Mouse (Mus musculus): ENCODE results near the gene Gosr2. TPM values are rescaled to one million over a fixed set of nuclear protein-coding genes. Genes with fewer than 3 reads are reported as not detected.
A peak's percentile ranks its signal among the peaks of the same experiment; 100 is the strongest.

Gene Gosr2
- polyA plus RNA-seq, 1 experiment from 2014 or later: 85.0 TPM

DNA sequence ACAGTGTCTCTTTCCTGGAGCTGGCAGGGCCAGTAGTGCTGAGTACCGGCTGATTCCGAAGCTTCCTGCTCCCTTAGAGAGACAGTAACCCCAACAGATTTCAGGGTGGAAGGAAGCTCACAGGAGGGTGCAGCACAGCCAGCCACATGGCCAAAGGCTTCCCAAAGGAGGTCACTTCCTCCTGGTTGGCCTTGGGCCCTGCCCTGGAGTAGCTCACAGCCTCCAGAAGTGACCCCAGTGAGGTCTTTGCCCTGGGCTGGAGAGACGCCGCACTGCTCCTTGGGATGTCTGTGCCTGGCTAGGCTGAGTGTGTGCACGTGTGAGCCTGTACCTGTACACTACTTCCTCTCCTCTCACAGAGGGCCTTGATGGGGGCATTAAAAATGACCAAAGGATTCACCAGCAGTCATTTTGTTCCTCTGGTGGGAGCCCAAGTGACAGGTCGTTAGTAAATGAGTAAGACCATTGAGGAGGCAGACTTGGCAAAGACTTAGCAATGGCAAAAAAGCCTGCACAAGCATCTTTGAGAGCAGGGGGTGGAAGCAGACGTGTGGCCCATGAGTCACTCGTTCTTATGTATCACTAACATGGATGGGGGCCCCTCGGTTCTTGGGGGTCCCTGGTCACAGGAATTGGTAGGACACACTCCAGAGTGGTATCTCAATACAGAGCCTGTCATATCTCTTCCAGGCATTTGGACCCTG lies 31.7 kb upstream of the Gosr2 start:
- Histone ChIP-seq H3K36me3 (ENCODE audit: insufficient read depth) (no peaks in the 10 kb centered on the region), H3K4me3 (ENCODE audit: low read depth, low read length) (no peak overlapping the region), H3K9ac (no peak overlapping the region), H3K4me2 (no peak overlapping the region), H3K4me1 (ENCODE audit: insufficient read depth) (0 out of 2 replicates have a peak, but pooled peaks cover 4% of the 10 kb centered on the region), H3K27me3 (ENCODE audit: insufficient read depth, low read length) (no peaks in the 10 kb centered on the region), H3K27ac (ENCODE audit: low read depth) (no peak overlapping the region), H3K9me3 (ENCODE audit: low read depth, low read length) (no peaks in the 10 kb centered on the region)
- no peak for ATAC-seq (ENCODE audit: insufficient read depth)
- WGBS: 65% methylated on average over 9 of the region's 9 CpGs
- DNase-seq: no peak
- TF ChIP-seq CTCF (IDR thresholded peaks at IDR 0.05; ENCODE audit: low read depth): no peak

DNA sequence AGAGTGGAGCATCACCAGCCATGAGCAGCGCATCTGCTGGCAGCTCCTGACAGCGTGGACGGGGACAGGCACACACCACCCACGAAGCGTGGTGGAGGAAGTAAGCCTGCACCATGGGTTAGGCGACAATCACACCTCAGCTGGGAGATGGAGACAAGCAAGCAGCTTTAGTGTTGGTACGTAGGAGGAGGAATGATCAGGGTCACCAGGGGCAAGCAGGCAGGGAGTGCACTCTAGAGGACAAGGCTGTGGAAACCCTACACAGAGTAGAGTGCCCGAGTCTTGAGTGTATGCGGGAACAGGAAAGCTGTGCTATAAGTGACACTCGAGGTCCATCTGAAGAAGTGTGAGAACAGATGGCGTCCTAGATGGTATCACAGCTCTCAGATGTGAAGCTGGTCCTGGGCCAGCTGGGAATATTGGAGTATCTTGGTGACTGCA lies 26.7 kb upstream of the Gosr2 start:
- DNase-seq (no peak), ATAC-seq (ENCODE audit: insufficient read depth) (no peak)
- WGBS: 49% methylated on average over 11 of the region's 11 CpGs
- Histone ChIP-seq H3K4me1 (ENCODE audit: insufficient read depth) (no peaks in the 10 kb centered on the region), H3K36me3 (ENCODE audit: insufficient read depth) (no peaks in the 10 kb centered on the region), H3K9me3 (ENCODE audit: low read depth, low read length) (no peaks in the 10 kb centered on the region), H3K27ac (ENCODE audit: low read depth) (no peak overlapping the region), H3K9ac (no peak overlapping the region), H3K4me2 (no peak overlapping the region), H3K27me3 (ENCODE audit: insufficient read depth, low read length) (no peaks in the 10 kb centered on the region), H3K4me3 (ENCODE audit: low read depth, low read length) (no peak overlapping the region)
- TF ChIP-seq CTCF (IDR thresholded peaks at IDR 0.05; ENCODE audit: low read depth): no peak

DNA sequence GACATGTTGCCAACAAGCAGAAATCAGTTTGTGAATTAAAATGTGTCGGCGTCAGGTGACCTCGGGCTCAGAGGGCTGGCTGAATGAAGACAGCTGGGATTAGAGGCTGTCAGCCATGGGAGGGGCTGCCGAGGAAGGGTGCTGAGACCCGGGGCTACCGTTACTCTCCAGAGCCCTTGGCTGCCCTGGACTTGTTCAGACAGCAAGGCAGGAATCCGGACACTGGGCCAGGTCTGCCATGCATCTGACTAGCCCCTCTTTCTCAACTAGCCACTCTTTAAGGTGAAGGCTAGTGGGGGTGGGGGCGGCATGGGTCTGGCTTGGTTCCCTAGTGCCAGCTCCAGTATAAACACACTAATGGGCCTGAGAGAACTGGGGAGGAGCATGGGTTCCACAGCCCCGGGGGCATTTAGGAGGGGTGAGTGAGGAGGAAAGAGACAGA lies 24.4 kb upstream of the Gosr2 start:
- H3K27ac ChIP-seq (ENCODE audit: low read depth): no peak overlapping the region
- DNase-seq (peak; percentile 71), ATAC-seq (ENCODE audit: insufficient read depth) (peak; percentile 88)
- TF ChIP-seq CTCF (IDR thresholded peaks at IDR 0.05; ENCODE audit: low read depth): no peak
- H3K4me2 ChIP-seq: peak overlapping the region; percentile 52
- H3K4me3 ChIP-seq (ENCODE audit: low read depth, low read length): peak overlapping the region; percentile 18; the same call in 1 of the 2 replicates
- 7% methylated on average over 9 of the region's 9 CpGs for WGBS
- no peak overlapping the region for H3K9ac ChIP-seq
- H3K36me3 ChIP-seq (ENCODE audit: insufficient read depth): no peaks in the 10 kb centered on the region
- no peaks in the 10 kb centered on the region for H3K4me1 ChIP-seq (ENCODE audit: insufficient read depth)
- H3K27me3 ChIP-seq (ENCODE audit: insufficient read depth, low read length): no peaks in the 10 kb centered on the region
- no peaks in the 10 kb centered on the region for H3K9me3 ChIP-seq (ENCODE audit: low read depth, low read length)

DNA sequence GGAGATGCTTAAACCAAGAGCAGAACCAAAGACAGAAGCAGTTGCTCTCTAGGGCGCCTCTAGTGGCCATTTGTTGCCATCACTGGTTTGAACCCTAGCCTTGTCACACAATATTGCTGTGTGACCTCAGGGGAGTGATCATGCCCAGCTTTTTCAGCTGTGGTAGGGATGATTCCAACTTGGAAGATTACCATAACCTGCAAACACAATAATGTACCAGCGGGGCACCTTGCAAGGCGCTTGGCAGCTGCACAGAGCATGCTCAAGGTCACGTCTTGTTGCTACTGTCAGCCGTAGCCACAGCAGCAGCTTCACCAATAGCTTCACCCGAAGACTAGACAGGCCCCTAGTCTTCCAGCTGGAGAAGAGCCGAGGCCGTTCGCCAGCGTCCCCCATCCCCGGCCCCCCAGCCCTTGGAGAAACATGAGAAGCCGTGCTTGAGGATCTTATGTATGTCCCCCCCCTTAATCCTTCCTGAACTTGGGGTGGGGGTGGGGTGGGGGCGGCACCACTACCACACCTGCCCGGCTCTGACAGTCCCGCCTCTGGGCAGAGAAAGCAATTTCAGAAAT lies 23.9 kb upstream of the Gosr2 start:
- Histone ChIP-seq H3K4me1 (ENCODE audit: insufficient read depth) (no peaks in the 10 kb centered on the region), H3K36me3 (ENCODE audit: insufficient read depth) (no peaks in the 10 kb centered on the region), H3K9me3 (ENCODE audit: low read depth, low read length) (no peaks in the 10 kb centered on the region), H3K4me3 (ENCODE audit: low read depth, low read length) (peak overlapping the region; percentile 18; the same call in 1 of the 2 replicates), H3K4me2 (peak overlapping the region; percentile 52), H3K9ac (no peak overlapping the region), H3K27me3 (ENCODE audit: insufficient read depth, low read length) (no peaks in the 10 kb centered on the region), H3K27ac (ENCODE audit: low read depth) (no peak overlapping the region)
- 12% methylated on average over 15 of the region's 15 CpGs for WGBS
- ATAC-seq (ENCODE audit: insufficient read depth) (peak; percentile 83), DNase-seq (peak; percentile 63)
- TF ChIP-seq CTCF (IDR thresholded peaks at IDR 0.05; ENCODE audit: low read depth): peak; percentile 72

DNA sequence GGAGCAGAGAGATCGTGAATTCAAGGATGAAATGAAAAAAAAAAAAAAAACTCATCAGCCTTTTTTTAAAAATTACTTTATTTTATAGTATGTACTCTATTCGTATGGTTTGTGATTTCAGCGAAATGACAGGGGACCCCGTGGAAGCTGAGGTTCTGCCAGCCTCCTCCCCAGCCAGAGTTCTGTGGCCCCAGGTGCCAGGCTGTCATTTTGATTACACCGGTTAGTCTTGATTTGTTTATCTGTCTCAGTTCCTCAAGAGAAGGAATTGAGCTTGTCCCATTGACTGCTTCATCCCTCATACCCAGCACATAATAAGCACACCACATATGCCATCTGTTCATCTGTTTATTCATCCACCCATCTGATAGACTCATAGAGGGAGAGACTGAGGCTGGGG lies 21.7 kb upstream of the Gosr2 start:
- no peak for TF ChIP-seq CTCF (IDR thresholded peaks at IDR 0.05; ENCODE audit: low read depth)
- ATAC-seq (ENCODE audit: insufficient read depth) (no peak), DNase-seq (no peak)
- H3K9me3 ChIP-seq (ENCODE audit: low read depth, low read length): no peaks in the 10 kb centered on the region
- H3K4me3 ChIP-seq (ENCODE audit: low read depth, low read length): no peak overlapping the region
- no peak overlapping the region for H3K9ac ChIP-seq
- no peak overlapping the region for H3K27ac ChIP-seq (ENCODE audit: low read depth)
- 67% methylated on average over 5 of the region's 5 CpGs for WGBS
- H3K36me3 ChIP-seq (ENCODE audit: insufficient read depth): no peaks in the 10 kb centered on the region
- H3K4me2 ChIP-seq: no peak overlapping the region
- H3K27me3 ChIP-seq (ENCODE audit: insufficient read depth, low read length): no peaks in the 10 kb centered on the region
- no peaks in the 10 kb centered on the region for H3K4me1 ChIP-seq (ENCODE audit: insufficient read depth)

DNA sequence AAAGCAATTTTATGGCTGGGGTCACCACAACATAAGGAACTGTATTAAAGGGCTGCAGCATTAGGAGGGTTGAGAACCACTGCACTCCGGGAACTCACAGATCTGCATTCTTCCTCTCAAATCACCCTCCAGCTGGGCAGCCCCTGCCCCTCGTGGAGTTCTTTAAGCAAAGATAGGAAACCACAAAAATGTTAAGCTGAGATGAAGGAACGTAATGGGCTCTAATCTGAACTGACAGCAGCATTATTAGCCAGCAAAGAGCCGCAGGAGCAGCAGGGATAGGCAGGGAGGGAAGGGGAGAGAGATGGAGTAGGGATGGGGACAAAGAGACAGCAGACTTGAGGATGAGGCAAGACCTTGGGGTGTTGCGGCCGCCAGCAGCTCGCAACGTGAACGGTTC lies 19.3 kb upstream of the Gosr2 start:
- H3K9me3 ChIP-seq (ENCODE audit: low read depth, low read length): no peaks in the 10 kb centered on the region
- no peak overlapping the region for H3K4me3 ChIP-seq (ENCODE audit: low read depth, low read length)
- DNase-seq (no peak), ATAC-seq (ENCODE audit: insufficient read depth) (no peak)
- H3K4me2 ChIP-seq: no peak overlapping the region
- no peaks in the 10 kb centered on the region for H3K27me3 ChIP-seq (ENCODE audit: insufficient read depth, low read length)
- H3K4me1 ChIP-seq (ENCODE audit: insufficient read depth): no peaks in the 10 kb centered on the region
- H3K36me3 ChIP-seq (ENCODE audit: insufficient read depth): no peaks in the 10 kb centered on the region
- TF ChIP-seq CTCF (IDR thresholded peaks at IDR 0.05; ENCODE audit: low read depth): no peak
- H3K27ac ChIP-seq (ENCODE audit: low read depth): no peak overlapping the region
- WGBS: 46% methylated on average over 9 of the region's 9 CpGs
- H3K9ac ChIP-seq: no peak overlapping the region

DNA sequence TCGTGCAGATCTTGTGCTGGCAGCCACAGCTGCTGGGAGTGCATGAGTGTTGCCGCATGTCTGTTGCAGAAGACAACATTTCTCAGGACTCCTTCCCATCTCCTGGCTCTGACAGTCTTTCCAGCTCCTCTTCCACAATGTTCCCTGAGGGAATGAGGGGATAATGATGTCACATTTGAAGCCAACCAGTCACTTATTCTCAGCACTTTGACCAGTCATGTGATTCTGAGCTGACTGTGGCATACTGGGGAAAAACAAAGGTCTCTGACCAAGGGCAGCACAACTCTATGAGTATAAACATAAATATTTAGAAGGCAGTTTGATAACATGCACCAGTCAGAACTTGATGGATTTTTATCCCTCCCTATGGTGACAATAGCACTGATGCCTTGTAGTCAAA lies 16.4 kb upstream of the Gosr2 start:
- Histone ChIP-seq H3K27ac (ENCODE audit: low read depth) (no peak overlapping the region), H3K9me3 (ENCODE audit: low read depth, low read length) (no peaks in the 10 kb centered on the region), H3K4me2 (no peak overlapping the region), H3K4me1 (ENCODE audit: insufficient read depth) (no peaks in the 10 kb centered on the region), H3K9ac (no peak overlapping the region), H3K4me3 (ENCODE audit: low read depth, low read length) (no peak overlapping the region), H3K27me3 (ENCODE audit: insufficient read depth, low read length) (no peaks in the 10 kb centered on the region), H3K36me3 (ENCODE audit: insufficient read depth) (no peaks in the 10 kb centered on the region)
- ATAC-seq (ENCODE audit: insufficient read depth) (no peak), DNase-seq (no peak)
- WGBS: 77% methylated on average over 2 of the region's 2 CpGs
- TF ChIP-seq CTCF (IDR thresholded peaks at IDR 0.05; ENCODE audit: low read depth): no peak

All from lung, embryonic 14.5 days (tissue).